30 mouse cellular contexts compared by ENCODE assay signal in the genomic region with DNA sequence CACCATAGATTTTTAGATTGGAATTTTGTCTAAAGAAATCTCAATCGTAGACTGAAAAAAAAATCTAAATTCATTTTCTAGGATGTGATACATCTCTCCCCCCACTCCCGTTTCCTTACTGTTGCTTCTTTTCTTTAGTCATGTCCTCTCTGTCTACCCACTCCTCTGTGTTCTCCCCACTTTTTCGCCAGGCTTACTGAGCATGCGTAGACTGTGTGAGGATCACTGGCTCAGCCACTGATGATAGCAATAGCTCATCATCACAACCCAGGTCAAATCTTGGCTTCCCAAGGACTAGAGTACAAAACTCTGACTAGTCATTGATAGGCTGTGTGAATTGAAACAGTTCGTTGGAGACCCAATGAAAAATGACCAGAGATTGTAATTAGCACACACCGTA. TPM values are rescaled to one million over a fixed set of nuclear protein-coding genes. Genes with fewer than 3 reads are reported as not detected.
DNase-seq lines count a peak whose midpoint lies in the region; ATAC-seq and TF ChIP-seq lines count a peak whose summit lies in the region.
"Had no signal": no experiment of that assay in that cellular context is flagged by ENCODE, and none has a peak within 500 bp of the region (broad histone marks: within the 10 kb centered on the region; RNA-seq: fewer than 3 reads in every experiment).

No protein-coding gene starts in this region.

- H3K4me2 ChIP-seq in kidney, postnatal 0 days (ENCODE audit: low read length), result peak overlapping the region; percentile 18; the same call in 1 of the 2 replicates
- peak overlapping the region; percentile 46 for H3K4me2 ChIP-seq in limb, embryonic 12.5 days
- H3K4me2 ChIP-seq: heart, embryonic 12.5 days; lung, embryonic 14.5 days had no signal

- no peak for TF ChIP-seq CTCF in kidney, postnatal 0 days (IDR thresholded peaks at IDR 0.05; ENCODE audit: low read depth)

- no peaks in the 10 kb centered on the region for H3K4me1 ChIP-seq in kidney, postnatal 0 days (replicated peaks; ENCODE audit: insufficient read depth, low read length)
- peaks cover 13% of the 10 kb centered on the region for H3K4me1 ChIP-seq in limb, embryonic 12.5 days (replicated peaks)
- H3K4me1 ChIP-seq: forebrain, embryonic 10.5 days; heart, embryonic 12.5 days; stomach, embryonic 15.5 days had no signal

- H3K4me3 ChIP-seq in kidney, postnatal 0 days (replicated peaks; ENCODE audit: low read depth, low read length), result no peak overlapping the region
- H3K4me3 ChIP-seq in limb, embryonic 12.5 days (replicated peaks), result no peak overlapping the region
- H3K4me3 ChIP-seq: forebrain, embryonic 10.5 days; heart, embryonic 12.5 days; left cerebral cortex, adult 2 months; stomach, embryonic 15.5 days had no signal

- no peak overlapping the region for H3K27ac ChIP-seq in kidney, postnatal 0 days
- H3K27ac ChIP-seq in limb, embryonic 12.5 days, result no peak overlapping the region
- H3K27ac ChIP-seq: forebrain, embryonic 10.5 days; left cerebral cortex, adult 2 months; liver, embryonic 14.5 days; stomach, embryonic 15.5 days had no signal

- 74% methylated on average over 6 of the region's 6 CpGs for WGBS in kidney, postnatal 0 days
- 65% methylated on average over 6 of the region's 6 CpGs for WGBS in limb, embryonic 12.5 days

- no peak for DNase-seq in kidney, postnatal 0 days (ENCODE audit: low spot score)
- no peak for DNase-seq in kidney, postnatal 4 days
- peak; percentile 15 for DNase-seq in urinary bladder, postnatal 14 days (ENCODE audit: low spot score)
- no peak for DNase-seq in urinary bladder, postnatal 25 days (ENCODE audit: low spot score)
- no peak for DNase-seq in MN1 (ENCODE audit: low spot score)
- no peak for DNase-seq in adrenal gland, postnatal 4 days (ENCODE audit: low spot score in 2 of 2)
- DNase-seq: B cell, adult 2 months; cerebellum, adult 8-10 months; gastrocnemius, postnatal 14 days; heart, adult 18-20 months; heart, postnatal 10 days; kidney, postnatal 36 days; left cerebral cortex, postnatal 4 days; right cerebral cortex, adult 18-20 months; right cerebral cortex, postnatal 4 days; thymus, postnatal 36 days had no signal

- H3K36me3 ChIP-seq in kidney, postnatal 0 days (ENCODE audit: insufficient read depth, low read length), result no peaks in the 10 kb centered on the region
- no peaks in the 10 kb centered on the region for H3K36me3 ChIP-seq in limb, embryonic 12.5 days
- H3K36me3 ChIP-seq: forebrain, embryonic 10.5 days; G1E; heart, embryonic 12.5 days; stomach, embryonic 15.5 days had no signal

- H3K9me3 ChIP-seq in kidney, postnatal 0 days (replicated peaks; ENCODE audit: low read length), result no peaks in the 10 kb centered on the region
- no peaks in the 10 kb centered on the region for H3K9me3 ChIP-seq in limb, embryonic 12.5 days
- H3K9me3 ChIP-seq: forebrain, embryonic 10.5 days; heart, embryonic 12.5 days; stomach, embryonic 15.5 days had no signal

- no peak for ATAC-seq in kidney, postnatal 0 days (replicated peaks; ENCODE audit: low FRiP score, low read depth)
- ATAC-seq in limb, embryonic 12.5 days (ENCODE audit: insufficient number of reproducible peaks, insufficient read depth, low FRiP score, low TSS enrichment, low read depth), result 0 out of 2 replicates have a peak, but pooled peaks have one; percentile 64
- ATAC-seq: forebrain, embryonic 16.5 days; intestine, postnatal 0 days had no signal

- H3K9ac ChIP-seq in kidney, postnatal 0 days (ENCODE audit: low read depth, low read length), result no peak overlapping the region
- H3K9ac ChIP-seq in limb, embryonic 12.5 days (replicated peaks), result no peak overlapping the region
- H3K9ac ChIP-seq: heart, embryonic 12.5 days; liver, embryonic 14.5 days; lung, embryonic 14.5 days; stomach, embryonic 15.5 days had no signal

- 0 out of 2 replicates have a peak, but pooled peaks cover 2% of the 10 kb centered on the region for H3K27me3 ChIP-seq in kidney, postnatal 0 days (ENCODE audit: insufficient read depth, low read length)
- peaks cover 40% of the 10 kb centered on the region for H3K27me3 ChIP-seq in limb, embryonic 12.5 days
- H3K27me3 ChIP-seq: CH12.LX had no signal

RNA-seq across cellular contexts. Expression of gene Lgr5, which starts 6.1 kb away (rescaled TPM):
- 3.7 and 4.4 TPM in 2 replicates for polyA plus RNA-seq in kidney, postnatal 0 days (2015; fragmentation: Nextera tagmentation; extraction: Ambion mirVana)
- 6.6 and 8.9 TPM in 2 replicates for polyA plus RNA-seq in limb, embryonic 12.5 days (2016; fragmentation: Nextera tagmentation; extraction: Ambion mirVana)
- 10 to 100 TPM; 33.8 to 33.9 TPM for total RNA-seq in adrenal gland, postnatal 4 days (2021)
- total RNA-seq: CH12.LX had no signal
- polyA plus RNA-seq: G1E had no signal

RNA-seq across cellular contexts. Expression of gene A930009A15Rik, which starts 23.9 kb away (rescaled TPM):
- 0.14 TPM in 1 of 2 replicates, not detected in the other for polyA plus RNA-seq in kidney, postnatal 0 days (2015; fragmentation: Nextera tagmentation; extraction: Ambion mirVana)
- polyA plus RNA-seq in limb, embryonic 12.5 days (2016; fragmentation: Nextera tagmentation; extraction: Ambion mirVana), result not detected in 2 replicates
- total RNA-seq in adrenal gland, postnatal 4 days (2021), result not detected
- total RNA-seq: adrenal gland, postnatal 14 days; CH12.LX; G1E; gastrocnemius, postnatal 14 days; heart, adult 18-20 months; heart, postnatal 10 days; megakaryocyte, adult 5-6 weeks had no signal
- polyA plus RNA-seq: forebrain, embryonic 10.5 days; G1E; heart, embryonic 12.5 days; intestine, postnatal 0 days; liver, embryonic 14.5 days; lung, embryonic 14.5 days; neural tube, embryonic 11.5 days; stomach, embryonic 15.5 days had no signal
